Mouse (Mus musculus) WW6 (cell line): ENCODE measurements around the gene Nudt5.

Experiments
- DNase-seq: peaks from one replicate; pipeline ENCODE4 v3.0.0-alpha.2; 2013; ENCODE audit warnings: low read depth, low spot score

Nudt5 gene

GRCm38 (mm10) chr2:5867681-5868080 is 22.9 kb downstream of the Nudt5 start:
- DNase-seq = no peak

GRCm38 (mm10) chr2:5869746-5870145 is 24.9 kb downstream of the Nudt5 start:
- no peak for DNase-seq

- DNase-seq = no peak
Measured at GRCm38 (mm10) chr2:5877446-5877845, 32.6 kb downstream of the Nudt5 start.

- DNase-seq = no peak
Measured at GRCm38 (mm10) chr2:5888865-5889264, 44.0 kb downstream of the Nudt5 start.

- DNase-seq = no peak
Measured at GRCm38 (mm10) chr2:5889412-5889811, 44.6 kb downstream of the Nudt5 start.

- no peak for DNase-seq
Measured at GRCm38 (mm10) chr2:5894296-5894695, 49.5 kb downstream of the Nudt5 start.

GRCm38 (mm10) chr2:5894843-5895570 is 50.2 kb downstream of the Nudt5 start, which contains the start of gene Sec61a2:
Gene Sec61a2 (minus strand): TSS chr2:5895432.
- peak; percentile 91 for DNase-seq

GRCm38 (mm10) chr2:5900145-5900544 is 55.3 kb downstream of the Nudt5 start:
- DNase-seq = no peak

GRCm38 (mm10) chr2:5906092-5906491 is 61.3 kb downstream of the Nudt5 start:
- DNase-seq = no peak

- DNase-seq = peak; percentile 29
Measured at GRCm38 (mm10) chr2:5906625-5907024, 61.8 kb downstream of the Nudt5 start.

GRCm38 (mm10) chr2:5911282-5911965 is 66.6 kb downstream of the Nudt5 start:
- no peak for DNase-seq
